Mouse (Mus musculus): Measurements from ENCODE around the gene Hdac8. TPM values are rescaled to one million over a fixed set of nuclear protein-coding genes. Genes with fewer than 3 reads are reported as not detected.

The Hdac8 gene
- polyA plus RNA-seq (2015; fragmentation: Illumina TruSeq; extraction: RNeasy Lipid Tissue Mini Kit (QIAGEN cat#74804); ENCODE audit: insufficient read depth, low replicate concordance) = 13.5 TPM

GRCm38 (mm10) chrX:102504644-102505481 is at the start of gene Hdac8:
Gene Hdac8, minus strand, starts transcription at chrX:102505359.

GRCm38 (mm10) chrX:102251937-102252860 is 253.0 kb downstream of the Hdac8 start, which contains the start of gene Cited1:
Gene Cited1, minus strand, starts transcription at chrX:102252181.

Other genes with a start within 250 kb of the Hdac8 start
- gene Phka1, start 138.9 kb upstream of the Hdac8 start, polyA plus RNA-seq (2015; fragmentation: Illumina TruSeq; extraction: RNeasy Lipid Tissue Mini Kit (QIAGEN cat#74804); ENCODE audit: insufficient read depth, low replicate concordance) = 10.2 TPM
- not detected for gene Gm3880, start 181.6 kb upstream of the Hdac8 start, polyA plus RNA-seq (2015; fragmentation: Illumina TruSeq; extraction: RNeasy Lipid Tissue Mini Kit (QIAGEN cat#74804); ENCODE audit: insufficient read depth, low replicate concordance)
- not detected for gene Gm9112, start 202.3 kb upstream of the Hdac8 start, polyA plus RNA-seq (2015; fragmentation: Illumina TruSeq; extraction: RNeasy Lipid Tissue Mini Kit (QIAGEN cat#74804); ENCODE audit: insufficient read depth, low replicate concordance)
- not detected for gene Dmrtc1b, start 202.5 kb upstream of the Hdac8 start, polyA plus RNA-seq (2015; fragmentation: Illumina TruSeq; extraction: RNeasy Lipid Tissue Mini Kit (QIAGEN cat#74804); ENCODE audit: insufficient read depth, low replicate concordance)

All from spleen, adult 10 weeks (tissue).